9 mouse cellular contexts compared by ENCODE assay signal in genomic region chr1:161976255-161977182, GRCm38 (mm10). TPM values are rescaled to one million over a fixed set of nuclear protein-coding genes. Genes with fewer than 3 reads are reported as not detected.
DNase-seq lines count a peak whose midpoint lies in the region; ATAC-seq and TF ChIP-seq lines count a peak whose summit lies in the region.
"Had no signal": no experiment of that assay in that cellular context is flagged by ENCODE, and none has a peak within 500 bp of the region (broad histone marks: within the 10 kb centered on the region; RNA-seq: fewer than 3 reads in every experiment).

No protein-coding gene starts in this region.

- H3K79me3 ChIP-seq in C2C12 (ENCODE audit: low read depth) = no peaks in the 10 kb centered on the region

- 26% methylated on average over 16 of the region's 16 CpGs for WGBS in embryonic facial prominence, embryonic 15.5 days
- WGBS in kidney, embryonic 15.5 days = 44% methylated on average over 16 of the region's 16 CpGs
- WGBS in liver, adult 2 months = 44% methylated on average over 16 of the region's 16 CpGs

- peaks cover 20% of the 10 kb centered on the region for H3K4me1 ChIP-seq in bone marrow macrophage, adult 2 months (ENCODE audit: control insufficient read depth, insufficient read depth, low read length)
- peaks cover 40% of the 10 kb centered on the region for H3K4me1 ChIP-seq in embryonic facial prominence, embryonic 15.5 days
- H3K4me1 ChIP-seq in kidney, embryonic 15.5 days = peaks cover 47% of the 10 kb centered on the region
- peaks cover 11% of the 10 kb centered on the region for H3K4me1 ChIP-seq in liver, adult 2 months (ENCODE audit: control insufficient read depth, insufficient read depth, low read length)

- peak; percentile 71 for TF ChIP-seq CTCF in C2C12 (IDR thresholded peaks at IDR 0.05; ENCODE audit: control insufficient read depth, insufficient read depth, insufficient read length)
- peak; percentile 6; the same call in 1 of the 2 replicates for TF ChIP-seq CTCF in bone marrow macrophage, adult 2 months (IDR thresholded peaks at IDR 0.05; ENCODE audit: low read depth, low read length)
- TF ChIP-seq CTCF in liver, adult 2 months (IDR thresholded peaks at IDR 0.05; ENCODE audit: low read depth, low read length) = peak; percentile 64

- no peak overlapping the region for H3K9ac ChIP-seq in embryonic facial prominence, embryonic 15.5 days
- H3K9ac ChIP-seq in kidney, embryonic 15.5 days = no peak overlapping the region
- no peak overlapping the region for H3K9ac ChIP-seq in liver, adult 2 months (ENCODE audit: low read depth, low read length)

- no peaks in the 10 kb centered on the region for H3K9me3 ChIP-seq in embryonic facial prominence, embryonic 15.5 days (replicated peaks)
- H3K9me3 ChIP-seq in kidney, embryonic 15.5 days (replicated peaks) = no peaks in the 10 kb centered on the region

- H3ac ChIP-seq in C2C12 (ENCODE audit: control insufficient read depth, insufficient read length, low read depth) = no peak overlapping the region

- TF ChIP-seq POLR2A in bone marrow macrophage, adult 2 months (IDR thresholded peaks at IDR 0.05; ENCODE audit: borderline replicate concordance, low read depth, low read length) = no peak
- TF ChIP-seq POLR2A in liver, adult 2 months (IDR thresholded peaks at IDR 0.05; ENCODE audit: extremely low read depth, insufficient read depth, low read length) = no peak

- H3K36me3 ChIP-seq in C2C12 (ENCODE audit: control insufficient read depth, insufficient read depth) = peaks cover under 1% of the 10 kb centered on the region
- no peaks in the 10 kb centered on the region for H3K36me3 ChIP-seq in embryonic facial prominence, embryonic 15.5 days
- no peaks in the 10 kb centered on the region for H3K36me3 ChIP-seq in kidney, embryonic 15.5 days
- no peaks in the 10 kb centered on the region for H3K36me3 ChIP-seq in liver, adult 2 months (ENCODE audit: control insufficient read depth, insufficient read depth, low read length)
- H3K36me3 ChIP-seq in splenic B cell, adult 2 months (ENCODE audit: control insufficient read depth, insufficient read depth, low read length, poor library complexity, severe bottlenecking) = no peaks in the 10 kb centered on the region

- no peak overlapping the region for H3K27ac ChIP-seq in bone marrow macrophage, adult 2 months (ENCODE audit: insufficient read depth, low read depth, low read length)
- H3K27ac ChIP-seq in embryonic facial prominence, embryonic 15.5 days (replicated peaks) = peak overlapping the region; percentile 80
- peak overlapping the region; percentile 67 for H3K27ac ChIP-seq in kidney, embryonic 15.5 days
- H3K27ac ChIP-seq in liver, adult 2 months (replicated peaks; ENCODE audit: insufficient read depth, low read depth, low read length) = no peak overlapping the region

- no peak overlapping the region for H3K4me2 ChIP-seq in embryonic facial prominence, embryonic 15.5 days (replicated peaks)
- no peak overlapping the region for H3K4me2 ChIP-seq in kidney, embryonic 15.5 days

- no peak overlapping the region for H3K4me3 ChIP-seq in C2C12 (ENCODE audit: insufficient read depth, poor library complexity, severe bottlenecking)
- no peak overlapping the region for H3K4me3 ChIP-seq in bone marrow macrophage, adult 2 months (ENCODE audit: insufficient read depth, low read length)
- no peak overlapping the region for H3K4me3 ChIP-seq in embryonic facial prominence, embryonic 15.5 days (replicated peaks)
- H3K4me3 ChIP-seq in kidney, embryonic 15.5 days (replicated peaks) = no peak overlapping the region
- H3K4me3 ChIP-seq in liver, adult 2 months (ENCODE audit: insufficient read depth, low read depth, low read length) = no peak overlapping the region
- H3K4me3 ChIP-seq: erythroblast, embryonic 14.5 days had no signal

- peaks cover under 1% of the 10 kb centered on the region for H3K79me2 ChIP-seq in C2C12 (ENCODE audit: control insufficient read depth, insufficient read depth)
- H3K79me2 ChIP-seq in liver, adult 2 months (ENCODE audit: control insufficient read depth, insufficient read depth, low read length) = no peaks in the 10 kb centered on the region

- ATAC-seq in embryonic facial prominence, embryonic 15.5 days (ENCODE audit: insufficient number of reproducible peaks, low FRiP score, low TSS enrichment, low read depth) = peak; percentile 44
- peak; percentile 42 for ATAC-seq in kidney, embryonic 15.5 days (replicated peaks; ENCODE audit: low FRiP score)

- peak; percentile 61 to 82 for DNase-seq in heart, adult 9 months (ENCODE audit: low spot score in 2 of 2)
- DNase-seq in liver, adult 2 months (ENCODE audit: extremely low read depth, low read depth, low spot score) = peak; percentile 86
- peak; percentile 92 for DNase-seq in naive thymus-derived CD4-positive, alpha-beta T cell, adult 2 months (ENCODE audit: low read depth)
- DNase-seq in splenic B cell, adult 2 months (ENCODE audit: low read depth, low spot score) = peak; percentile 90

- H3K27me3 ChIP-seq in C2C12 (ENCODE audit: control insufficient read depth, insufficient read depth, insufficient read length) = no peaks in the 10 kb centered on the region
- no peaks in the 10 kb centered on the region for H3K27me3 ChIP-seq in embryonic facial prominence, embryonic 15.5 days
- H3K27me3 ChIP-seq in kidney, embryonic 15.5 days = no peaks in the 10 kb centered on the region
- no peaks in the 10 kb centered on the region for H3K27me3 ChIP-seq in liver, adult 2 months (ENCODE audit: control insufficient read depth, insufficient read depth, low read length)
- H3K27me3 ChIP-seq in splenic B cell, adult 2 months (ENCODE audit: control insufficient read depth, insufficient read depth, low read length, poor library complexity, severe bottlenecking) = no peaks in the 10 kb centered on the region

TF ChIP-seq in C2C12, 6 proteins besides CTCF, POLR2A, EP300 and RAD21:
- TF ChIP-seq MYOG (IDR thresholded peaks at IDR 0.05; ENCODE audit: control insufficient read depth, extremely low read depth, insufficient read length) (no peak), FOSL1 (IDR thresholded peaks at IDR 0.05; ENCODE audit: insufficient read depth, low read length, poor library complexity, severe bottlenecking) (no peak)

RNA-seq across cellular contexts. Expression of gene 4930558K02Rik, which starts 2.9 kb away (rescaled TPM):
- polyA plus RNA-seq in C2C12 (2012; fragmentation: generic; extraction: Trizol) = not detected
- polyA plus RNA-seq in bone marrow macrophage, adult 2 months (2012; ENCODE audit: insufficient read depth, insufficient read length, missing spikeins) = not detected in 2 replicates
- not detected in 2 replicates for polyA plus RNA-seq in embryonic facial prominence, embryonic 15.5 days (2015; fragmentation: Nextera tagmentation; extraction: Ambion mirVana)
- polyA plus RNA-seq in kidney, embryonic 15.5 days (2015; fragmentation: Nextera tagmentation; extraction: Ambion mirVana) = not detected in 2 replicates
- total RNA-seq in liver, adult 2 months (2014; rRNA removed) = not detected in 2 replicates
- not detected in 2 replicates for polyA plus RNA-seq in liver, adult 2 months (2012; rRNA removed)
- polyA plus RNA-seq: erythroblast, embryonic 14.5 days had no signal

RNA-seq across cellular contexts. Expression of gene Pigc, which starts 7.5 kb away (rescaled TPM):
- 9.2 TPM for polyA plus RNA-seq in C2C12 (2012; fragmentation: generic; extraction: Trizol)
- 21.1 and 25.8 TPM in 2 replicates for polyA plus RNA-seq in bone marrow macrophage, adult 2 months (2012; ENCODE audit: insufficient read depth, insufficient read length, missing spikeins)
- polyA plus RNA-seq in embryonic facial prominence, embryonic 15.5 days (2015; fragmentation: Nextera tagmentation; extraction: Ambion mirVana) = 42.4 and 49.7 TPM in 2 replicates
- polyA plus RNA-seq in kidney, embryonic 15.5 days (2015; fragmentation: Nextera tagmentation; extraction: Ambion mirVana) = 39.7 and 40.4 TPM in 2 replicates
- total RNA-seq in liver, adult 2 months (2014; rRNA removed) = 7.1 and 7.3 TPM in 2 replicates
- 9.4 and 9.5 TPM in 2 replicates for polyA plus RNA-seq in liver, adult 2 months (2012; rRNA removed)

Comparison
In these comparisons a context has a peak if more than half of its experiments do, and no peak if none do; other contexts are left out.
1. CTCF ChIP-seq: peak in every context shown above with its lines; median percentile 71 in C2C12; 64 in liver, adult 2 months; 6 in bone marrow macrophage, adult 2 months.
2. H3K27ac ChIP-seq: peak in embryonic facial prominence, embryonic 15.5 days (single experiment) and kidney, embryonic 15.5 days (single experiment); none in bone marrow macrophage, adult 2 months (single experiment) and liver, adult 2 months (single experiment).
3. Peak in every context shown above with its lines, with median percentiles within 50 percentile points of each other: DNase-seq.